Mouse (Mus musculus) subcutaneous adipose tissue, adult 2 months (tissue): ENCODE measurements around the gene C8a. TPM values are rescaled to one million over a fixed set of nuclear protein-coding genes. Genes with fewer than 3 reads are reported as not detected.

ENCODE experiments used
- polyA plus RNA-seq: library from polyadenylated mRNA; depleted of rRNA; stranded (reverse); fragments of >200 nt; gene quantifications from 2 replicates; pipeline ENCODE4 v1.2.3, GENCODE M21; 2012; ENCODE audit warnings: low replicate concordance; rRNA removed

Gene C8a
- polyA plus RNA-seq, result 0.06 TPM in 1 of 2 replicates, not detected in the other

DNA sequence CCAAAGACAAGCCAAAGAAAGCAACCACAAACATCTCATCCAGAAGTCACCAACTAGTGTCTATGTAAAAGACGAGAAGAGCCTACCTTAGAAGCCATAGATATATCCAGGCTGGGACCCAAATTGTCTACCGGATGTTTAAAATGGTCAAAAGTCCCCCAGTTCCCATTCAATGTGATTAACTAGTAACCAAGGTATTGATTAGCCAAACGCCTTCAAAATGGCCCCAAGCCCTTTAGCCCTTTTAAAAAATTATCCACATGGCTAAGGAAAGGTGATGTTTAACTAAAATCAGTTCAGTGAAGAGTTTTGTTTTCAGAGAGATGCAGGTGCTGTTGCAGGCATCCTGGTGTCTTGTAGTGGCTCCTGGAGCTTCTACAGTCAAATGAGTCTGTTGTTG is at the start of gene C8a:
Gene C8a (minus strand): TSS at position 76 of the 400 bp plus-strand sequence.

DNA sequence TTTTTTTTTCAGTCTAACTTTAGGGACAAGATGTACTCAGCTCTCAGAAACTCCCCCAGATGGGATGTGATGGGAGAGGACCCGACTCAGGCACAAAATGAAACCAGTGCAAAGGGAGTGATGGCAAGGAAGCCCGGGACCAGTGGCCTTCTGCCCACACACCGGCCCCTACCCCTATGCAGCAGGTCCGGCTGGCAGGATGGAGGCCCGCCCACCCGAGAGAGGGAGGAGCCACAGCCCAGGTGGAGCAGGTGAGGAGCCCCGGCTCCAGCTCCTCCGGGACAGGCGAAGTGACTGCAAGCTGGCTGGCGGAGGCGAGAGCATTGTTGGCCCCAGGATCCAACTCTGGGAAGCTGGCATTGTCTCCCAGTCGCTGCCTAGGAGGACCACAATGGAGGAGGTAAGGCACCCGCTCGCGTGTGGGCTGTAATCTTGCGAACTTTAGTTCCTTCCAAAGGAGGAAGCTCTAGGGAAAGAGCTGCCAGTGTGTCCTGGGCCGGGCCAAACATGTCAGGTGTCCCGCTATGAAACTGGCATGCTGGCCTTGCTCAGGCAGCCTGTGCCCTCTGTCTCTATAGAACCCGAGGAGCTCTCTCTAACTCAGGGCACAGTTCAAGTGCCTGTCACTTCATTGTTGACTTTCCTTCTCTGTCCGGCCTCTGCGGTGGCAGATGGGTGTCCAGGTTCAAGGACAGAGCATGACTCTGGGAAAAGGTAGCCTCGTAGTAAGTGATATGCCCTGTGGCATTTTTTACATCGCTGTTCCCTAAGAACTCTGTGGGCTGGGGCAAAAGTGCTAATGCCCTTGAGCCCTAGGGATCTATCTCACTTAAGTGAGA is 37.3 kb upstream of the C8a start, which contains the start of gene Fyb2:
Gene Fyb2 (plus strand): TSS at position 166 of the 839 bp plus-strand sequence.

DNA sequence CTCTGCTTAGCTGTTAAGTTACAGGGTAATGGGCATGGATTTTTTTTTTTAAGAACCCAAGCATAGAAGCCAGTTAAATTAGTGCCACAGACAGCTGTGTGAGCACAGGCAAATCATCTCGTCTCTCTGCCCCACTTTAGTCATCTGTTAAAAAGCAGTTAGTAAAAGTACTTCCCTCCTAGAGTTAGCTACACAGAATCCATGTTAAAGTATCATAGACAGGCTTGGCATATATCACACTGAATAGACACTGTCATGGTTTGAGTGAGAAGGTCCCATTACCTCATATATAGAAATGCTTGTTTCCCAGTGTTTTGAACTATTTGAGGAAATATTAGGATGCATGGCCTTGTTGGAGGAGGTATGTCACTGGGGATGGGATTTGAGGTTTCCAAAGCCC is 19.2 kb downstream of the C8a start, which contains the start of gene Gm17662:
Gene Gm17662 (plus strand): TSS at position 301 of the 400 bp plus-strand sequence.

DNA sequence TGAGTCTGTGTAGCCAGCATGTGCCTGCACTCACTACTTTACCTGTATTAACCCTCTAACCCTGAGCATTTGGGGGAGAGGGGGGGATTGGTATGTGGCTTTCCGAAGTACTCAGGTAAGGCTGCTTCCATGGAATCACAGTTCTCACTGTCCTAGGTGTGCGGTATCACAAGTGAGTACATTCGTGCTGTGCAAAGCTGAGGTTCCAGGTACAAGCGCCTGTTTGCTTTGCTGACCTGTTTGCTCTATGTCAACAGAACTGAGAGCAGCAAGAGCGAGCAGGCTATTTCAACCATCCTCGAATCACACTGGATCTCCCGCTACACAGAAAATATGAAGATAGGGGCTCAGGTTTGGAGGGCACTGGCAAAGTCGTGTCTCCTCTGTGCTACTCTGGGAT is 110.1 kb downstream of the C8a start, which contains the start of gene C8b:
Gene C8b (plus strand): TSS at position 253 of the 400 bp plus-strand sequence.

Other genes with a start within 250 kb of the C8a start
- not detected in 2 replicates for gene C8b, start 110.1 kb downstream of the C8a start, polyA plus RNA-seq
- not detected in 2 replicates for gene Gm17662, start 19.1 kb downstream of the C8a start, polyA plus RNA-seq
- 0.04 and 2.7 TPM in 2 replicates for gene Fyb2, start 37.1 kb upstream of the C8a start, polyA plus RNA-seq
- gene Prkaa2, start 233.5 kb upstream of the C8a start, polyA plus RNA-seq, result 3.2 and 3.3 TPM in 2 replicates